Mouse (Mus musculus): ENCODE data around the gene Gabarap. TPM values are rescaled to one million over a fixed set of nuclear protein-coding genes. Genes with fewer than 3 reads are reported as not detected.

Gene Gabarap
- total and polyA plus RNA-seq, 3 experiments, result 132 to 241 TPM; not detected in 1

- peak; percentile 94 for DNase-seq (ENCODE audit: low read depth, low spot score)
- Histone ChIP-seq H3K9me3 (replicated peaks; ENCODE audit: insufficient read depth, low read length) (no peaks in the 10 kb centered on the region), H3K4me1 (ENCODE audit: control insufficient read depth in 1 of 2, insufficient read depth in 2 of 2, low read length in 2 of 2) (peaks cover 1 to 34% of the 10 kb centered on the region in 2 experiments), H3K4me3 (ENCODE audit: control insufficient read depth in 1 of 2, insufficient read depth in 1 of 2, low read depth in 2 of 2, low read length in 2 of 2) (peak overlapping the region; percentile 41 to 53), H3K27me3 (ENCODE audit: control insufficient read depth in 1 of 2, insufficient read depth in 2 of 2, low read length in 2 of 2) (no peaks in the 10 kb centered on the region), H3K27ac (ENCODE audit: control insufficient read depth, low read depth, low read length) (peak overlapping the region; percentile 75), H3K9ac (ENCODE audit: control insufficient read depth, low read depth, low read length, poor library complexity, severe bottlenecking) (peak overlapping the region; percentile 44), H3K36me3 (ENCODE audit: control insufficient read depth in 1 of 2, insufficient read depth in 2 of 2, low read length in 2 of 2) (peaks cover 0 to 33% of the 10 kb centered on the region in 2 experiments; a peak in 2 of 4 replicates), H3K79me2 (ENCODE audit: control insufficient read depth, insufficient read depth, low read length, poor library complexity) (peaks cover 25% of the 10 kb centered on the region)
- no peak for TF ChIP-seq MYB (IDR thresholded peaks at IDR 0.05; ENCODE audit: low read depth, low read length)
- no peak for TF ChIP-seq UBTF (IDR thresholded peaks at IDR 0.05; ENCODE audit: borderline replicate concordance, insufficient read depth, low read depth, low read length)
- no peak for TF ChIP-seq MAFK (IDR thresholded peaks at IDR 0.05; ENCODE audit: borderline replicate concordance, low read depth, low read length)
- TF ChIP-seq GABPA (IDR thresholded peaks at IDR 0.05; ENCODE audit: low read depth, low read length), result no peak
- TF ChIP-seq HCFC1 (IDR thresholded peaks at IDR 0.05; ENCODE audit: low read depth, low read length), result peak; percentile 99
- no peak; the same call in 1 of the 2 replicates for TF ChIP-seq MXI1 (IDR thresholded peaks at IDR 0.05; ENCODE audit: low read depth, low read length)
- no peak for TF ChIP-seq MAX (IDR thresholded peaks at IDR 0.05; ENCODE audit: low read length)
- 0 out of 2 replicates have a peak, but pooled peaks have one; percentile 6 for TF ChIP-seq GATA1 (IDR thresholded peaks at IDR 0.05; ENCODE audit: low read depth, low read length)
- TF ChIP-seq POLR2A (IDR thresholded peaks at IDR 0.05; ENCODE audit: control insufficient read depth in 1 of 2, insufficient read depth in 1 of 2, low read depth in 1 of 2, low read length in 2 of 2, poor library complexity in 1 of 2), result peak in 1 of 2 experiments; percentile 3; a peak in 1 of 4 replicates
- TF ChIP-seq BHLHE40 (IDR thresholded peaks at IDR 0.05; ENCODE audit: borderline replicate concordance, low read depth, low read length), result no peak
- TF ChIP-seq MAZ (IDR thresholded peaks at IDR 0.05; ENCODE audit: low read depth, low read length), result no peak
- peak; percentile 40 to 57 (median 50) for TF ChIP-seq CTCF (IDR thresholded peaks at IDR 0.05 in 2 of 3, conservative IDR thresholded peaks at IDR 0.05 in 1 of 3; ENCODE audit: control insufficient read depth in 1 of 3, insufficient read depth in 1 of 3, low read depth in 2 of 3, low read length in 3 of 3, poor library complexity in 1 of 3, severe bottlenecking in 1 of 3)
- no peak for TF ChIP-seq CHD2 (IDR thresholded peaks at IDR 0.05; ENCODE audit: low read length)
- peak; percentile 92; the same call in 1 of the 2 replicates for TF ChIP-seq KAT2A (conservative IDR thresholded peaks at IDR 0.05; ENCODE audit: low read depth, low read length)
These were observed 29.9 kb downstream of the Gabarap start for GRCm38 (mm10) chr11:70020731-70021263.

GRCm38 (mm10) chr11:70021264-70022132, 30.6 kb downstream of the Gabarap start:
- TF ChIP-seq MXI1 (IDR thresholded peaks at IDR 0.05; ENCODE audit: low read depth, low read length), result peak; percentile 82
- TF ChIP-seq POLR2A (IDR thresholded peaks at IDR 0.05; ENCODE audit: control insufficient read depth in 1 of 2, insufficient read depth in 1 of 2, low read depth in 1 of 2, low read length in 2 of 2, poor library complexity in 1 of 2), result peak in 1 of 2 experiments; percentile 7; a peak in 1 of 4 replicates
- TF ChIP-seq KAT2A (conservative IDR thresholded peaks at IDR 0.05; ENCODE audit: low read depth, low read length), result no peak; the same call in 1 of the 2 replicates
- TF ChIP-seq NRF1 (IDR thresholded peaks at IDR 0.05; ENCODE audit: insufficient read depth, low read depth, low read length, poor library complexity, severe bottlenecking), result 0 out of 2 replicates have a peak, but pooled peaks have one; percentile 15
- peak; percentile 89 for TF ChIP-seq MAZ (IDR thresholded peaks at IDR 0.05; ENCODE audit: low read depth, low read length)
- no peak for TF ChIP-seq ZKSCAN1 (IDR thresholded peaks at IDR 0.05; ENCODE audit: low read depth, low read length)
- TF ChIP-seq GATA1 (IDR thresholded peaks at IDR 0.05; ENCODE audit: low read depth, low read length), result no peak
- peak; percentile 58 for TF ChIP-seq ELF1 (IDR thresholded peaks at IDR 0.05; ENCODE audit: low read depth, low read length)
- TF ChIP-seq E2F4 (IDR thresholded peaks at IDR 0.05; ENCODE audit: borderline replicate concordance, low read depth, low read length), result peak; percentile 62; the same call in 1 of the 2 replicates
- peak; percentile 89 for TF ChIP-seq SIN3A (IDR thresholded peaks at IDR 0.05; ENCODE audit: low read length)
- no peak for TF ChIP-seq MEF2A (IDR thresholded peaks at IDR 0.05; ENCODE audit: extremely low read depth, insufficient replicate concordance, low read depth, low read length, poor library complexity, severe bottlenecking)
- H3K27ac ChIP-seq (ENCODE audit: control insufficient read depth, low read depth, low read length), result no peak overlapping the region
- H3K79me2 ChIP-seq (ENCODE audit: control insufficient read depth, insufficient read depth, low read length, poor library complexity), result peaks cover 25% of the 10 kb centered on the region
- H3K4me3 ChIP-seq (ENCODE audit: control insufficient read depth in 1 of 2, insufficient read depth in 1 of 2, low read depth in 2 of 2, low read length in 2 of 2), result peak overlapping the region; percentile 41 to 53
- H3K36me3 ChIP-seq (ENCODE audit: control insufficient read depth in 1 of 2, insufficient read depth in 2 of 2, low read length in 2 of 2), result peaks cover 0 to 32% of the 10 kb centered on the region in 2 experiments; a peak in 2 of 4 replicates
- H3K4me1 ChIP-seq (ENCODE audit: control insufficient read depth in 1 of 2, insufficient read depth in 2 of 2, low read length in 2 of 2), result peaks cover 0 to 34% of the 10 kb centered on the region in 2 experiments; a peak in 3 of 4 replicates
- 0 out of 2 replicates have a peak overlapping the region, but pooled peaks have one; percentile 12 for H3K9ac ChIP-seq (ENCODE audit: control insufficient read depth, low read depth, low read length, poor library complexity, severe bottlenecking)
- DNase-seq (ENCODE audit: low read depth, low spot score), result peak; percentile 99
- no peaks in the 10 kb centered on the region for H3K9me3 ChIP-seq (replicated peaks; ENCODE audit: insufficient read depth, low read length)
- no peaks in the 10 kb centered on the region for H3K27me3 ChIP-seq (ENCODE audit: control insufficient read depth in 1 of 2, insufficient read depth in 2 of 2, low read length in 2 of 2)
